Mouse (Mus musculus): ENCODE results near the gene Abcb9. TPM values are rescaled to one million over a fixed set of nuclear protein-coding genes. Genes with fewer than 3 reads are reported as not detected.

Gene Abcb9
- polyA plus RNA-seq, 1 experiment, result 7.0 TPM

- TF ChIP-seq POLR2A (IDR thresholded peaks at IDR 0.05; ENCODE audit: low read depth, low read length) (no peak), CTCF (IDR thresholded peaks at IDR 0.05; ENCODE audit: extremely low read depth, insufficient read depth, insufficient read length, insufficient replicate concordance) (no peak)
- WGBS, result 11% methylated on average over 11 of the region's 11 CpGs
- H3K4me1 ChIP-seq (ENCODE audit: control insufficient read depth, insufficient read depth, insufficient read length), result peaks cover 71% of the 10 kb centered on the region; the same call in 1 of the 2 replicates
- H3K4me3 ChIP-seq (ENCODE audit: extremely low read depth, insufficient read depth, insufficient read length), result peak overlapping the region; percentile 45
- no peaks in the 10 kb centered on the region for H3K27me3 ChIP-seq (ENCODE audit: control insufficient read depth, insufficient read depth, low read length)
- peak in 1 of 2 experiments; percentile 40 for DNase-seq (ENCODE audit: low read depth in 1 of 2, low spot score in 2 of 2)
- H3K36me3 ChIP-seq (ENCODE audit: control insufficient read depth, insufficient read depth, low read length), result 0 out of 2 replicates have a peak, but pooled peaks cover 1% of the 10 kb centered on the region
- peak overlapping the region; percentile 86 for H3K27ac ChIP-seq (ENCODE audit: insufficient read depth, low read length)
Measured at GRCm38 (mm10) chr5:124014791-124015251, 80.8 kb downstream of the Abcb9 start.

GRCm38 (mm10) chr5:124014180-124014579, 81.4 kb downstream of the Abcb9 start:
- peaks cover 66% of the 10 kb centered on the region; the same call in 1 of the 2 replicates for H3K4me1 ChIP-seq (ENCODE audit: control insufficient read depth, insufficient read depth, insufficient read length)
- no peak for DNase-seq (ENCODE audit: low read depth in 1 of 2, low spot score in 2 of 2)
- TF ChIP-seq CTCF (IDR thresholded peaks at IDR 0.05; ENCODE audit: extremely low read depth, insufficient read depth, insufficient read length, insufficient replicate concordance) (no peak), POLR2A (IDR thresholded peaks at IDR 0.05; ENCODE audit: low read depth, low read length) (no peak)
- no peak overlapping the region for H3K4me3 ChIP-seq (ENCODE audit: extremely low read depth, insufficient read depth, insufficient read length)
- WGBS, result 39% methylated on average over 3 of the region's 3 CpGs
- no peaks in the 10 kb centered on the region for H3K27me3 ChIP-seq (ENCODE audit: control insufficient read depth, insufficient read depth, low read length)
- H3K27ac ChIP-seq (ENCODE audit: insufficient read depth, low read length), result peak overlapping the region; percentile 86
- H3K36me3 ChIP-seq (ENCODE audit: control insufficient read depth, insufficient read depth, low read length), result 0 out of 2 replicates have a peak, but pooled peaks cover 3% of the 10 kb centered on the region

- Histone ChIP-seq H3K27ac (ENCODE audit: insufficient read depth, low read length) (peak overlapping the region; percentile 86), H3K4me1 (ENCODE audit: control insufficient read depth, insufficient read depth, insufficient read length) (peaks cover 62% of the 10 kb centered on the region; the same call in 1 of the 2 replicates), H3K36me3 (ENCODE audit: control insufficient read depth, insufficient read depth, low read length) (peaks cover 6% of the 10 kb centered on the region; the same call in 1 of the 2 replicates), H3K4me3 (ENCODE audit: extremely low read depth, insufficient read depth, insufficient read length) (no peak overlapping the region), H3K27me3 (ENCODE audit: control insufficient read depth, insufficient read depth, low read length) (no peaks in the 10 kb centered on the region)
- TF ChIP-seq POLR2A (IDR thresholded peaks at IDR 0.05; ENCODE audit: low read depth, low read length) (no peak), CTCF (IDR thresholded peaks at IDR 0.05; ENCODE audit: extremely low read depth, insufficient read depth, insufficient read length, insufficient replicate concordance) (no peak)
- WGBS, result 61% methylated on average over 16 of the region's 16 CpGs
- DNase-seq (ENCODE audit: low read depth in 1 of 2, low spot score in 2 of 2), result no peak
Measured at GRCm38 (mm10) chr5:124013747-124014146, 81.9 kb downstream of the Abcb9 start.

- Histone ChIP-seq H3K27ac (ENCODE audit: insufficient read depth, low read length) (peak overlapping the region; percentile 0), H3K4me3 (ENCODE audit: extremely low read depth, insufficient read depth, insufficient read length) (no peak overlapping the region), H3K36me3 (ENCODE audit: control insufficient read depth, insufficient read depth, low read length) (peaks cover 12% of the 10 kb centered on the region), H3K27me3 (ENCODE audit: control insufficient read depth, insufficient read depth, low read length) (no peaks in the 10 kb centered on the region), H3K4me1 (ENCODE audit: control insufficient read depth, insufficient read depth, insufficient read length) (peaks cover 56% of the 10 kb centered on the region; the same call in 1 of the 2 replicates)
- 73% methylated on average over 10 of the region's 10 CpGs for WGBS
- DNase-seq (ENCODE audit: low read depth in 1 of 2, low spot score in 2 of 2), result no peak
- TF ChIP-seq CTCF (IDR thresholded peaks at IDR 0.05; ENCODE audit: extremely low read depth, insufficient read depth, insufficient read length, insufficient replicate concordance) (no peak), POLR2A (IDR thresholded peaks at IDR 0.05; ENCODE audit: low read depth, low read length) (no peak)
Measured at GRCm38 (mm10) chr5:124012885-124013284, 82.7 kb downstream of the Abcb9 start.

DNA sequence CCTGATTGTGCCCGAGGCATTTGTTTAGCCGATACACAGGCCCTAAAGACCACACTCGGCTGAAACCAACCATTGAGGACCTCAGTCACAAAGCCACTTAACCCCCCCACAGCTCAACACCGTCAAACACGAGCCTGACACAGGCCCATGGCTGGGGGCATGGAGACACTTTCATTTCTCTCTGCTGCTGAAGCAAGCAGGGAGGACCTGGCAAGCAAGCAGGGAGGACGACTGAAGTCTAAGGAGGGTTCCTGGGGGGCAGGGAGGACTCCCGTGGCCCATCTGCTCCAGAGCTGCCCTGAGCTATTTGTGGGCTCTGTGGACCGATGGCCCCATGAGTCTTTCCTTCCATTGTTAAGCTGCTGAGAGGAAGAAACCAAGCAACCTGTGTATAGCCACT, 83.7 kb downstream of the Abcb9 start:
- 14% methylated on average over 8 of the region's 8 CpGs for WGBS
- H3K27ac ChIP-seq (ENCODE audit: insufficient read depth, low read length), result peak overlapping the region; percentile 85
- TF ChIP-seq POLR2A (IDR thresholded peaks at IDR 0.05; ENCODE audit: low read depth, low read length) (no peak), CTCF (IDR thresholded peaks at IDR 0.05; ENCODE audit: extremely low read depth, insufficient read depth, insufficient read length, insufficient replicate concordance) (no peak)
- DNase-seq (ENCODE audit: low read depth in 1 of 2, low spot score in 2 of 2), result peak in 1 of 2 experiments; percentile 45
- no peak overlapping the region for H3K4me3 ChIP-seq (ENCODE audit: extremely low read depth, insufficient read depth, insufficient read length)
- H3K36me3 ChIP-seq (ENCODE audit: control insufficient read depth, insufficient read depth, low read length), result peaks cover 20% of the 10 kb centered on the region
- H3K27me3 ChIP-seq (ENCODE audit: control insufficient read depth, insufficient read depth, low read length), result no peaks in the 10 kb centered on the region
- peaks cover 52% of the 10 kb centered on the region; the same call in 1 of the 2 replicates for H3K4me1 ChIP-seq (ENCODE audit: control insufficient read depth, insufficient read depth, insufficient read length)

Other genes starting within 250 kb of the Abcb9 start
- gene Hcar2, start 230.3 kb downstream of the Abcb9 start, polyA plus RNA-seq (2012; rRNA removed), result 7.2 and 9.7 TPM in 2 replicates
- gene Hcar1, start 215.8 kb downstream of the Abcb9 start, polyA plus RNA-seq (2012; rRNA removed), result 0.95 and 1.3 TPM in 2 replicates
- gene Denr, start 188.6 kb downstream of the Abcb9 start, polyA plus RNA-seq (2012; rRNA removed), result 9.6 and 14.1 TPM in 2 replicates
- 0.41 and 0.50 TPM in 2 replicates for gene Gm43518, start 168.4 kb downstream of the Abcb9 start, polyA plus RNA-seq (2012; rRNA removed)
- 1.1 and 1.3 TPM in 2 replicates for gene Ccdc62, start 165.1 kb downstream of the Abcb9 start, polyA plus RNA-seq (2012; rRNA removed)
- 46.3 and 59.2 TPM in 2 replicates for gene Hip1r, start 122.2 kb downstream of the Abcb9 start, polyA plus RNA-seq (2012; rRNA removed)
- gene Vps37b, start 63.5 kb downstream of the Abcb9 start, polyA plus RNA-seq (2012; rRNA removed), result 58.1 and 72.8 TPM in 2 replicates
- 35.5 and 52.0 TPM in 2 replicates for gene Ogfod2, start 16.5 kb upstream of the Abcb9 start, polyA plus RNA-seq (2012; rRNA removed)
- gene Arl6ip4, start 20.3 kb upstream of the Abcb9 start, polyA plus RNA-seq (2012; rRNA removed), result 28.2 and 36.0 TPM in 2 replicates
- 65.8 and 97.5 TPM in 2 replicates for gene Pitpnm2, start 154.0 kb upstream of the Abcb9 start, polyA plus RNA-seq (2012; rRNA removed)
- gene Mphosph9, start 232.2 kb upstream of the Abcb9 start, polyA plus RNA-seq (2012; rRNA removed), result 3.8 and 4.4 TPM in 2 replicates
- 2.7 and 4.2 TPM in 2 replicates for gene 2810006K23Rik, start 232.3 kb upstream of the Abcb9 start, polyA plus RNA-seq (2012; rRNA removed)